Mouse (Mus musculus): ENCODE data around the gene Prkacb. TPM values are rescaled to one million over a fixed set of nuclear protein-coding genes. Genes with fewer than 3 reads are reported as not detected.

Prkacb gene
- polyA plus RNA-seq, 1 experiment = 41.7 TPM

DNA sequence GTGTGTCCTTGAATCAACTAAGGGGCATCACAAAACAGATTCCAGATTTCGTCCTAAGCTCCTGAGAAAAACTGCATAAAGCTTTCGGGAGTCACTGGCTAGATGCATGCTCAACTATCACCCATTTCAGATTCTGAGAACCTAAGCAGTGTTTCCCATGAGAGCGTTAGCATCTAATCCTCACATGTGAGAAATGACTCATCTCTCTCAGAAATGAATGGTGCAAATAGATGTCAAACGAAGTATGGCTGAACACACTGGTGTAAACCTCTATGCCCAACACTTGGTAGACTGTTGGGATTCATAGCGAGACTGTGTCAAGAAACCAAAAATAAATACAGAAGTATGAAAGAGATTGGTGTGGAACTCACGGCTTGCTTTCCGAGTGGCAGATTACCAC lies 36.6 kb upstream of the Prkacb start:
- Histone ChIP-seq H3K9me3 (replicated peaks; ENCODE audit: control insufficient read depth, insufficient read depth, low read length, poor library complexity, severe bottlenecking) (no peaks in the 10 kb centered on the region), H3K4me3 (ENCODE audit: low read depth, low read length) (no peak overlapping the region)
- TF ChIP-seq POLR2A (IDR thresholded peaks at IDR 0.05; ENCODE audit: insufficient read depth, low read length) (no peak), CTCF (IDR thresholded peaks at IDR 0.05; ENCODE audit: low read depth, low read length) (no peak), EP300 (IDR thresholded peaks at IDR 0.05; ENCODE audit: insufficient read depth, low read depth, low read length) (no peak)

DNA sequence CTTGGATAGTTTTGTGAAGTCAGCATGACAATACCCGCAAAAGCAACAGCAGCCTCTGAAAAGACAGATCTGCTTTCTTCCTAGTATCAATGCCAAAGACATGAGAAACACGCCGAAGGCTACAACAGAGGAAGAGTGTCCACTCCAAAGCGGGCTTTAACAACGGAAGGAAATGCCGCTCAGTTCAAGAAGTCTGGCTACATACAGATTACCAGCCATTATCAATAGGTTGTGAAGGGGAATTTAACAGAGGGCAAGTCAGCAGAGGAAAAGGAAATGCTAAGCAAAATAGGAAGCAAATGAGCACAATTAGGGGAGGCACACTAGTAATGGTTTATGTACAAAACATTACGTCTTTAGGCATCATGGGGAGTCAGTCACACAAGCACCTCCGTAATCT lies 35.3 kb upstream of the Prkacb start:
- Histone ChIP-seq H3K27me3 (ENCODE audit: control insufficient read depth, insufficient read depth, low read length, poor library complexity, severe bottlenecking) (no peaks in the 10 kb centered on the region), H3K36me3 (ENCODE audit: control insufficient read depth, insufficient read depth, low read length, poor library complexity, severe bottlenecking) (no peaks in the 10 kb centered on the region), H3K9me3 (replicated peaks; ENCODE audit: control insufficient read depth, insufficient read depth, low read length, poor library complexity, severe bottlenecking) (no peaks in the 10 kb centered on the region), H3K27ac (ENCODE audit: insufficient read depth, low read length) (no peak overlapping the region), H3K4me1 (ENCODE audit: control insufficient read depth, insufficient read depth, low read length) (no peaks in the 10 kb centered on the region), H3K9ac (ENCODE audit: low read depth, poor library complexity, severe bottlenecking) (no peak overlapping the region), H3K4me3 (ENCODE audit: low read depth, low read length) (no peak overlapping the region)
- TF ChIP-seq POLR2A (IDR thresholded peaks at IDR 0.05; ENCODE audit: insufficient read depth, low read length) (no peak), CTCF (IDR thresholded peaks at IDR 0.05; ENCODE audit: low read depth, low read length) (no peak), EP300 (IDR thresholded peaks at IDR 0.05; ENCODE audit: insufficient read depth, low read depth, low read length) (no peak)

More for the DNA sequence above, 36.6 kb upstream of the Prkacb start:
- Histone ChIP-seq H3K27me3 (ENCODE audit: control insufficient read depth, insufficient read depth, low read length, poor library complexity, severe bottlenecking) (peaks cover 1% of the 10 kb centered on the region; the same call in 1 of the 2 replicates), H3K4me1 (ENCODE audit: control insufficient read depth, insufficient read depth, low read length) (no peaks in the 10 kb centered on the region), H3K36me3 (ENCODE audit: control insufficient read depth, insufficient read depth, low read length, poor library complexity, severe bottlenecking) (no peaks in the 10 kb centered on the region), H3K9ac (ENCODE audit: low read depth, poor library complexity, severe bottlenecking) (no peak overlapping the region), H3K27ac (ENCODE audit: insufficient read depth, low read length) (no peak overlapping the region)

DNA sequence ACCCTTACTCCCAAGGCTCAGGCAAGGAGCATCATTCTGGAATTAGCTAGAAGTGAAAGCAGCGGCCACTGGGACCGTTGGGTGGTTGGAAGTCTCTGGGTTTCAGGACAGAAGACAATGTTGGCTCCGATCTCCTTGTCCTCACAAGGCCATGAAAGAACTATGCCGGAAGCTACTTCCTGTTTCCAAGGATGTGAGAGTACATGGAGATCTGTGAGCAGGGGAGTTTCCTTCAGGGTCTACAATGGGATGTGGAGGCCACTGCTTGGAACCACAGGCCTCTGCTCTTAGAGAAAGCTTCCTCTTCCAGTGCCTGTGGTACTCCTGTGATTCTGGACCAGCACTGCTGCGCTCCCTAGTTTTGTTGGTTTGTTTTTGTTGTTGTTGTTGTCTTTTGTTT lies 33.4 kb upstream of the Prkacb start:
- Histone ChIP-seq H3K9ac (ENCODE audit: low read depth, poor library complexity, severe bottlenecking) (no peak overlapping the region), H3K27ac (ENCODE audit: insufficient read depth, low read length) (no peak overlapping the region), H3K36me3 (ENCODE audit: control insufficient read depth, insufficient read depth, low read length, poor library complexity, severe bottlenecking) (no peaks in the 10 kb centered on the region), H3K4me3 (ENCODE audit: low read depth, low read length) (no peak overlapping the region), H3K27me3 (ENCODE audit: control insufficient read depth, insufficient read depth, low read length, poor library complexity, severe bottlenecking) (no peaks in the 10 kb centered on the region), H3K9me3 (replicated peaks; ENCODE audit: control insufficient read depth, insufficient read depth, low read length, poor library complexity, severe bottlenecking) (no peaks in the 10 kb centered on the region), H3K4me1 (ENCODE audit: control insufficient read depth, insufficient read depth, low read length) (no peaks in the 10 kb centered on the region)
- TF ChIP-seq POLR2A (IDR thresholded peaks at IDR 0.05; ENCODE audit: insufficient read depth, low read length) = no peak
- no peak for TF ChIP-seq CTCF (IDR thresholded peaks at IDR 0.05; ENCODE audit: low read depth, low read length)
- no peak for TF ChIP-seq EP300 (IDR thresholded peaks at IDR 0.05; ENCODE audit: insufficient read depth, low read depth, low read length)

DNA sequence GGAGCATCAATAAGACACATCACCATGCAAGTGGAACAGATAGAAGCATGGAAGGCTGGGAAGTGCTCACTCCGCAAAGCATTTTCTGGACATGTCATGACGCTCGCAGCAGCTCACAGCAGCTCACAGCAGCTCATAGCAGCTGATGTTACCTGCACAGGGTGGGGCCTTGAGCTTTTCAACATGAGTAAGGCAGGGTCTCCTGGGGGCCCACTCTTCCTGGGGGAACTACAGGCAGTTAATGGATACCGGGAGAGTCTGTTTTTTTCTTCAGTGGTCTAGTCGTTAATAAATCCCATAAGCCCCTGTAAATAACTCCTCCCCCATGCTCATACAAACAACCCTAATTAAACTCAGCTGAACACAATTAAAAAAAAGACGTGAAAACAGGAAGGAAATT lies 30.7 kb upstream of the Prkacb start:
- TF ChIP-seq CTCF (IDR thresholded peaks at IDR 0.05; ENCODE audit: low read depth, low read length) (no peak), POLR2A (IDR thresholded peaks at IDR 0.05; ENCODE audit: insufficient read depth, low read length) (no peak), EP300 (IDR thresholded peaks at IDR 0.05; ENCODE audit: insufficient read depth, low read depth, low read length) (no peak)
- H3K27ac ChIP-seq (ENCODE audit: insufficient read depth, low read length) = no peak overlapping the region
- no peak overlapping the region for H3K9ac ChIP-seq (ENCODE audit: low read depth, poor library complexity, severe bottlenecking)
- no peaks in the 10 kb centered on the region for H3K36me3 ChIP-seq (ENCODE audit: control insufficient read depth, insufficient read depth, low read length, poor library complexity, severe bottlenecking)
- no peaks in the 10 kb centered on the region for H3K4me1 ChIP-seq (ENCODE audit: control insufficient read depth, insufficient read depth, low read length)
- H3K27me3 ChIP-seq (ENCODE audit: control insufficient read depth, insufficient read depth, low read length, poor library complexity, severe bottlenecking) = no peaks in the 10 kb centered on the region
- no peak overlapping the region for H3K4me3 ChIP-seq (ENCODE audit: low read depth, low read length)
- no peaks in the 10 kb centered on the region for H3K9me3 ChIP-seq (replicated peaks; ENCODE audit: control insufficient read depth, insufficient read depth, low read length, poor library complexity, severe bottlenecking)

DNA sequence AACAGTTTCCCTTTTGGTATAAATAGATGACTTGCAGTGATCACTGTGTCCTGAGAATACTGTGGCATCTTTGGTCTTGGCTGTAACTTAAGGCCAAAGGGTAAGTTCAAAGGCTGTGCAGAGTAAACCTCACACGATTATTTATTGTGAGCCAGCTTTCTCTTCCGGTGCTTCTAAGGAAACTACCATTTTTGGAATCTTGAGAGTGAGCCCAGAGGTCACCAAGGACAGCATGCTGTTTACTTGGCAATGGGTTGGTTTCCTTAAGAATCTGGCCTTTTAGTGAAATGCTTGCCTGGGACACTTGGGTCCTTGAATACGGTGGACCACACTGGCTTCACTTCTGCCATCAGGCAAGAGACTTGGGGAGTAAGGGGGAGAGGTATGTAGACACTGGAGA lies 30.0 kb upstream of the Prkacb start:
- Histone ChIP-seq H3K4me3 (ENCODE audit: low read depth, low read length) (no peak overlapping the region), H3K36me3 (ENCODE audit: control insufficient read depth, insufficient read depth, low read length, poor library complexity, severe bottlenecking) (no peaks in the 10 kb centered on the region), H3K27ac (ENCODE audit: insufficient read depth, low read length) (no peak overlapping the region), H3K9me3 (replicated peaks; ENCODE audit: control insufficient read depth, insufficient read depth, low read length, poor library complexity, severe bottlenecking) (no peaks in the 10 kb centered on the region), H3K4me1 (ENCODE audit: control insufficient read depth, insufficient read depth, low read length) (no peaks in the 10 kb centered on the region), H3K27me3 (ENCODE audit: control insufficient read depth, insufficient read depth, low read length, poor library complexity, severe bottlenecking) (no peaks in the 10 kb centered on the region), H3K9ac (ENCODE audit: low read depth, poor library complexity, severe bottlenecking) (no peak overlapping the region)
- TF ChIP-seq POLR2A (IDR thresholded peaks at IDR 0.05; ENCODE audit: insufficient read depth, low read length) (no peak), EP300 (IDR thresholded peaks at IDR 0.05; ENCODE audit: insufficient read depth, low read depth, low read length) (no peak), CTCF (IDR thresholded peaks at IDR 0.05; ENCODE audit: low read depth, low read length) (no peak)

DNA sequence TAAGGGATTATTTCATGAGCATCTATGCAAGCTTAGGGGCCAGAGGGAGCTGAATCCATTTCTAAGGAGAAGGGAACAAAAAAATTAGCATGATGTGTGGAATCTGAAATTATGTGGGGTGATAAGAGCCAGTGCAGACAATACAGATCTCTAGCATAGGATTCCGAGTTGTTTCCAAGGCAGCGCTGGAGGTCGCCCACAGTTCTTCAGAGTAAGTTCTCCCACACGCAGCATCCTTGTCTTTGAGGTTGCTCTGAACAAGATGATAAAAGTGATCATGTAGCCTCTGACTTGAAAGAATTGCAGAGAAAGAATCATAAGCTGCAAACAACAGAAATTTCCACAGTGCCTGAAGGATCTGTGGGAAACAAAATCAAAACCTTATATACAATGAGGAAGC lies 7.9 kb upstream of the Prkacb start:
- Histone ChIP-seq H3K4me3 (ENCODE audit: low read depth, low read length) (no peak overlapping the region), H3K36me3 (ENCODE audit: control insufficient read depth, insufficient read depth, low read length, poor library complexity, severe bottlenecking) (no peaks in the 10 kb centered on the region), H3K4me1 (ENCODE audit: control insufficient read depth, insufficient read depth, low read length) (no peaks in the 10 kb centered on the region), H3K27me3 (ENCODE audit: control insufficient read depth, insufficient read depth, low read length, poor library complexity, severe bottlenecking) (no peaks in the 10 kb centered on the region), H3K27ac (ENCODE audit: insufficient read depth, low read length) (no peak overlapping the region), H3K9ac (ENCODE audit: low read depth, poor library complexity, severe bottlenecking) (no peak overlapping the region), H3K9me3 (replicated peaks; ENCODE audit: control insufficient read depth, insufficient read depth, low read length, poor library complexity, severe bottlenecking) (no peaks in the 10 kb centered on the region)
- no peak for TF ChIP-seq CTCF (IDR thresholded peaks at IDR 0.05; ENCODE audit: low read depth, low read length)
- no peak for TF ChIP-seq EP300 (IDR thresholded peaks at IDR 0.05; ENCODE audit: insufficient read depth, low read depth, low read length)
- TF ChIP-seq POLR2A (IDR thresholded peaks at IDR 0.05; ENCODE audit: insufficient read depth, low read length) = no peak
